Mouse (Mus musculus) heart, embryonic 11.5 days (tissue): ENCODE data around the gene Ky. TPM values are rescaled to one million over a fixed set of nuclear protein-coding genes. Genes with fewer than 3 reads are reported as not detected.

Experiments
- ATAC-seq: fragments of 200-750 bp; cut with Nextera tagmentation; replicated peaks from 2 replicates; pipeline ENCODE4 v1.8.0; 2017; ENCODE audit warnings: moderate library complexity; ENCODE audit not compliant: insufficient number of reproducible peaks, low FRiP score, low TSS enrichment
- H3K27ac ChIP-seq: fragments of 300-500 bp; sonication (generic); 2 replicates; pipeline ENCODE4 v1.5.1; 2014; ENCODE audit warnings: mild to moderate bottlenecking, low read depth, low read length
- H3K27me3 ChIP-seq: fragments of 300-500 bp; sonication (generic); 2 replicates; pipeline ENCODE4 v1.6.1; 2014; ENCODE audit warnings: mild to moderate bottlenecking, low read length, mixed read lengths; ENCODE audit not compliant: control insufficient read depth, insufficient read depth
- H3K36me3 ChIP-seq: fragments of 300-500 bp; sonication (generic); 2 replicates; pipeline ENCODE4 v1.6.1; 2014; ENCODE audit warnings: mild to moderate bottlenecking, low read length, moderate library complexity, mixed read lengths; ENCODE audit not compliant: control insufficient read depth, insufficient read depth
- H3K4me1 ChIP-seq: fragments of 300-500 bp; sonication (generic); 2 replicates; pipeline ENCODE4 v1.6.1; 2014; ENCODE audit warnings: low read length; ENCODE audit not compliant: control insufficient read depth, insufficient read depth
- H3K4me2 ChIP-seq: fragments of 300-500 bp; sonication (generic); 2 replicates; pipeline ENCODE4 v1.6.1; 2014; ENCODE audit warnings: mild to moderate bottlenecking, moderate library complexity
- H3K4me3 ChIP-seq: fragments of 300-500 bp; sonication (generic); 2 replicates; pipeline ENCODE4 v1.5.1; 2014; ENCODE audit warnings: low read depth, low read length
- H3K9ac ChIP-seq: fragments of 300-500 bp; sonication (generic); 2 replicates; pipeline ENCODE4 v1.6.1; 2014; ENCODE audit warnings: mild to moderate bottlenecking, low read depth, low read length, moderate library complexity
- H3K9me3 ChIP-seq: fragments of 300-500 bp; sonication (generic); replicated peaks from 2 replicates; pipeline ENCODE4 v1.6.1; 2016; ENCODE audit warnings: low read length; ENCODE audit not compliant: control insufficient read depth
- WGBS: fragments of 180-500 bp; shearing (Covaris S2); extraction: QIAGEN DNeasy Blood & Tissue Kit; methylation state at CpG from one replicate; pipeline ENCODE4 v1.1.7; 2014; ENCODE audit not compliant: insufficient replicate concordance; 5-methylcytosine and 5-hydroxymethylcytosine counted together
- polyA plus RNA-seq: library from polyadenylated mRNA; unstranded; fragments of >200 nt; fragmentation: Nextera tagmentation; extraction: Ambion mirVana; gene quantifications from 2 replicates; pipeline ENCODE4 v1.2.1, GENCODE M21; 2014

Gene Ky
- polyA plus RNA-seq, 1 experiment from 2014 or later, result 0.27 TPM

DNA sequence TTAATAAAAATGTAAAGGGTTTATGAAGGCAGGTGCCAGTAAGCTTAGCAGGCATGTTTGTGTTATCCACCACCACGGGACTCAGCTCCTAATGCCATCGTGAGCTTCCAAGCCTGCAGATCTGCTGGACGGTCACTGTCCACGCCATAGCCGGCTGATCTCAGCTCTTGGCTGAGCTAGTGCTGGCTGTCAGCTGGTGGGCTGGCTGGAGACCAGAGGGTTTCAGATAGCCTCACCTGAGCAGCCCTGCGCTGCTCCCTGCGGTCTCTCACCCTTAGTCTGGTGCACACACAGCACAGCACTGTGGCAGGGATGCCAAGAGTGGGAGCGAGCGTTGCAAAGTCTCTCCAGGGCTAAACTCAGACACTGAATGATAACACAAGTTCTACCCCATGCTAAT, 12.9 kb downstream of the Ky start:
- H3K27me3 ChIP-seq, result peaks cover 3% of the 10 kb centered on the region; the same call in 1 of the 2 replicates
- H3K9ac ChIP-seq, result no peak overlapping the region
- no peak for ATAC-seq
- no peaks in the 10 kb centered on the region for H3K9me3 ChIP-seq
- H3K36me3 ChIP-seq, result no peaks in the 10 kb centered on the region
- H3K4me1 ChIP-seq, result no peaks in the 10 kb centered on the region
- no peak overlapping the region for H3K4me2 ChIP-seq
- H3K27ac ChIP-seq, result no peak overlapping the region
- 81% methylated on average over 9 of the region's 9 CpGs for WGBS
- H3K4me3 ChIP-seq, result no peak overlapping the region

- Histone ChIP-seq H3K27me3 (no peaks in the 10 kb centered on the region), H3K4me1 (no peaks in the 10 kb centered on the region), H3K36me3 (no peaks in the 10 kb centered on the region), H3K4me2 (no peak overlapping the region), H3K4me3 (no peak overlapping the region), H3K27ac (no peak overlapping the region), H3K9ac (no peak overlapping the region), H3K9me3 (no peaks in the 10 kb centered on the region)
- ATAC-seq, result no peak
- 71% methylated on average over 4 of the region's 4 CpGs for WGBS
These were observed 15.8 kb downstream of the Ky start for GRCm38 (mm10) chr9:102521396-102521795.

DNA sequence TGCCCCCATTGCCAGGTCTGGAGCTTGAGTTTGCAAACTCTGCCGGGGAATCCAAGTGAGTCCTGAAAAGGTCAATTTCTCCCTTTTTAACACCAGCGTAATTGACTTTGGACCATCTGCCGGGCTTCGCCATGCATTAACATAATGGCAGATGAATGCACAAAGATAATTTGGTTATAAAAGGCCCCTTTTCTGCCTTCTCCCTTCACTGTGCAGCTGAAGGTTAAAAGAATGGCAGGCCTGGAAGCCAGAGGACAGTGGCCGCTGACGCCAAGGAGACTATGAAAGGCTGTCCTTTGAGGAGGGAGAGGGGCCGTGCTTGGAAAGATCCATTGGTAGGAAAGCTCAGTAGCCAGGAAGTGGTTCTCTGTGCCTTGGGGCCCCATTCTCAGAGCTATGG, 22.6 kb downstream of the Ky start:
- H3K4me2 ChIP-seq, result no peak overlapping the region
- 86% methylated on average over 7 of the region's 7 CpGs for WGBS
- no peak overlapping the region for H3K4me3 ChIP-seq
- no peak for ATAC-seq
- peaks cover 3% of the 10 kb centered on the region for H3K27me3 ChIP-seq
- no peak overlapping the region for H3K27ac ChIP-seq
- no peaks in the 10 kb centered on the region for H3K36me3 ChIP-seq
- H3K9ac ChIP-seq, result no peak overlapping the region
- no peaks in the 10 kb centered on the region for H3K4me1 ChIP-seq
- no peaks in the 10 kb centered on the region for H3K9me3 ChIP-seq

DNA sequence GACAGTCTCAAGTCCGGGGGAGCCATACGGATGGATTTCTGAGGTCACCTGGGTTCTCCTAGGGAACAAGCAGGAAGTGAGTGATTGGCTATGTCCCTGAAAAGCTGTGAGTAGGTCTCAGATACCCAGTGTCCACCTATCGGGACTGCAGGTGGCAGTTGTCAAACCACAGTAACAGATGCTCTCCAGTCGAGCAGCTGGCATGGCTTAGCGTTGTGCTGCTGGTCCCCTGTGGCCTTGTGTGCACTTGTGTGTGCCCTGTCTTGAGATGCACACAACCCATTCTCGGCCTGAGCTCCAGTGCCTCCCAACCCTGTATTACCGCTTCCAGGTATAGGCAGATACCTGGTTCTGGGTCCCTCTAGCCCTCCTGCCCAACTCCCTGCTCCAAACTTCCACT, 23.0 kb downstream of the Ky start:
- no peaks in the 10 kb centered on the region for H3K36me3 ChIP-seq
- H3K4me1 ChIP-seq, result no peaks in the 10 kb centered on the region
- 80% methylated on average over 7 of the region's 7 CpGs for WGBS
- H3K9me3 ChIP-seq, result no peaks in the 10 kb centered on the region
- H3K27ac ChIP-seq, result no peak overlapping the region
- H3K4me3 ChIP-seq, result no peak overlapping the region
- H3K27me3 ChIP-seq, result peaks cover 3% of the 10 kb centered on the region
- no peak overlapping the region for H3K9ac ChIP-seq
- H3K4me2 ChIP-seq, result no peak overlapping the region
- no peak for ATAC-seq

DNA sequence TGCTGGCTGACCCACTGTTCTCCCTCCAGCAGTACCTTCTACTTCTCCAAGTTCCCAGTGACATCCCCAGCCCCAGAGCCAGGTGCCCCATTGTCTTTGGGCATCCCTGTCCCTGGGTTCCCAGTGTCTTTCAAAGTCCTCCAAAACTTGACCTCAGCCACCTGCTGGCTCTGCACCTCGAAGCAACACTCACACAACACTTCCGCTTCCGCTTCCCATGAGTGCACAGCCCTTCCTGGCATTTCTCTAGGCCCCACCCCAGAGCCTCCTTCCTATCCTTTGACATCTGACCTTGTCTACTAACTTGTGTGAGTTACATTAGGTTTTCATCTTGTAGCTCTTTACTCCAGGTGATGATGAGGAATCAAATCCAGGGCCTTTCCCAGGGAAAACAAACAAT, 23.5 kb downstream of the Ky start:
- peaks cover 3% of the 10 kb centered on the region for H3K27me3 ChIP-seq
- ATAC-seq, result no peak
- H3K4me1 ChIP-seq, result no peaks in the 10 kb centered on the region
- H3K9ac ChIP-seq, result no peak overlapping the region
- H3K4me2 ChIP-seq, result no peak overlapping the region
- H3K27ac ChIP-seq, result no peak overlapping the region
- no peaks in the 10 kb centered on the region for H3K36me3 ChIP-seq
- no peaks in the 10 kb centered on the region for H3K9me3 ChIP-seq
- H3K4me3 ChIP-seq, result no peak overlapping the region
- 72% methylated on average over 3 of the region's 3 CpGs for WGBS

DNA sequence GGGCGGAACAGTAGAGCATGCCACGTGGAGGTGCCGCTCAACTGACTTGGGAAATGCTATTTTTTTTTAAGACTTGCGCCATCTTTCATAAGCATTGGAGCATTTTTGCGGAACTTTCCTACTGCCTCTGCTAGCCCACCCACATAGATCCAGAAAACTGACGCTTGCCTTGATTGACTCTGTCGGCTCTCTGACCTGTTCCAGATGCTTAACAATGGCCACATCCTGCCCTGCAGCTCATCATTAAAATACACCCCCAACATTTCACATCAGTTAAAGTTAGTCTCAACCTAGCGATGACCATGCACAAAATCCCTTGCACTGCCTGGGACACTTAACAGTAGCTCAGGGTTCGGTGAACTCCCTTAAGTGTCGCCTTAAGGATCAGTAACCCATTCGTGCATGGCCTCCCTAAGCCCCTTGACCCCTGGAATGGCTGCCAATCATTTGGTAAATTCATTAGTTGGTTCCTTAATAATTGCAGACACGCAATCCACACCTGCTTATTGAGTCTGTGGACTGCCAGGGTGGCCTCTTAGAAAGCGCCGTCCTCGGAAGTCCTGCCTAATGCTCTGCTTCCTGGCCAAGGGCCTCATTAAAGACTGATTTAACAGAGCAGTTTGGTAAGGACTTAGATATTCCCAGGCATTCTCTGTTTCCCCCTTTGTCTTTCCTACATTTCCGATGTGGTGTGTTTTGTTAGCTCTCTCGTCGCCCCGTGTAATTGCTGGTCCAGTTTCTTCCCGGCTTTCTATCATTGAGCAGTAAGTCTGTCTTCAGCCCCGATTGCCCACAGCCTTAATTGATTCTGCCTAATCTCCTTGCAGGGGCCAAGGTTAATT, 25.7 kb downstream of the Ky start:
- Histone ChIP-seq H3K36me3 (no peaks in the 10 kb centered on the region), H3K27ac (no peak overlapping the region), H3K4me1 (no peaks in the 10 kb centered on the region), H3K4me3 (no peak overlapping the region), H3K9me3 (no peaks in the 10 kb centered on the region), H3K4me2 (no peak overlapping the region), H3K27me3 (peaks cover 3% of the 10 kb centered on the region), H3K9ac (no peak overlapping the region)
- 76% methylated on average over 21 of the region's 21 CpGs for WGBS
- no peak for ATAC-seq

DNA sequence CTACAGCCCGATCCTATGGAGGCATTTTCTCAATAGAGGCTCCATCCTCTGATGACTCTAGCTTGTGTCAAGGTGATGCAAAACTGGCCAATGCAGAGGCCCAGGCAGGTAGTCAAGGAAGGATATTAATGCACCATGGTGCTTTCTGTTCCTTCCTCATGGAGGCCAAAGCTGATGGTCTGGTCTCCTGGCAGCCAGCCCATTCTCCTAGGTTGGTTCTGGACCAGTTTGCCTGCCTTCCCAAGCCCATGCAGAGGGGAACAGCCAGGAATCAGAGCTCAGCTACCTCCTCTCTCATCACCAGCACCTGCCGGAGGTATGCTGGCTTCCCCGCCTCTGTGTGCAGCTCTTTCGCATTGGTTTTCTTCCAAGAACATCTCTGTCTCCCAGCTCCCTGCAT, 31.4 kb downstream of the Ky start:
- Histone ChIP-seq H3K9ac (no peak overlapping the region), H3K4me1 (no peaks in the 10 kb centered on the region), H3K27ac (no peak overlapping the region), H3K36me3 (no peaks in the 10 kb centered on the region), H3K4me2 (no peak overlapping the region), H3K4me3 (no peak overlapping the region), H3K9me3 (no peaks in the 10 kb centered on the region), H3K27me3 (peaks cover 7% of the 10 kb centered on the region)
- WGBS, result 88% methylated on average over 4 of the region's 4 CpGs
- no peak for ATAC-seq

DNA sequence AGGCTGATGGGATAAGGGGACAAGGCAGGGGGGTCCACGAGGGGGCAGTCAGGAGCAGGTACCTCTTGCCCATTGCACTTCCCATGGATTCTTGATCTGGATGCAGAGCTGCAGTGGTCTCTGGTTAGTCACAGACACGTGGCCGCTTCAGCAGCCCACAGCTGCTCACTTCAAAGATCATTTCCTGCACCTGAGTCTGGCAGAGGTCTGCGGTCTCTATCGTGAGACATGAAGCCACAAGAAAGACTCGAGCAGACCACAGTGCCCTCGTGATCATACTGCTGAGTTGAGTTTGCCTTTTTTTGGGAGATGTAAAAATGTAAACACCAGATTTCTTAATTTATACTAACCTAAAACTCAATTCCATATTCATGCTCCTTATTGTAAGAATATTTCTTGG, 34.1 kb downstream of the Ky start:
- H3K4me2 ChIP-seq, result no peak overlapping the region
- peaks cover 20% of the 10 kb centered on the region for H3K27me3 ChIP-seq
- WGBS, result 53% methylated on average over 7 of the region's 7 CpGs
- no peak for ATAC-seq
- H3K36me3 ChIP-seq, result no peaks in the 10 kb centered on the region
- 0 out of 2 replicates have a peak, but pooled peaks cover 9% of the 10 kb centered on the region for H3K4me1 ChIP-seq
- no peak overlapping the region for H3K9ac ChIP-seq
- H3K27ac ChIP-seq, result no peak overlapping the region
- H3K9me3 ChIP-seq, result no peaks in the 10 kb centered on the region
- no peak overlapping the region for H3K4me3 ChIP-seq

DNA sequence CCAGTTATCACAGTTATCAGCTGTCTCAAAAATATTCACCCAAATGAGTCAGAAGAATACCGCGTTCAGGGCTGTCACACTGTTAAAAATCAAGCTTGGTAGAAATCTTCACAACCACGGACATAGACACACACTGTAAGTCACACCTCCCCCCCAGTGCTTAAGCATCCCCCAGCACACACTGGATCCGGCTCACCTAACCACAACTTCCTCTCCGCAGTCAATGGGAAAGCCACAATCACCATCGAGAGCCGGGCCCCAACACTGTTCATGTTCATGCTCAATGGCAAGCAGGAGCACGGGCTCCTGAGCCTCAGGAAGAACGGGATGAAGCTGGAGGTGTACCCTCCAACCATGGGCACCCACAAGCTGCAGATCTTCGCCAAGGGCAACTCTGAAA, 36.1 kb downstream of the Ky start:
- 0 out of 2 replicates have a peak, but pooled peaks cover 9% of the 10 kb centered on the region for H3K4me1 ChIP-seq
- H3K36me3 ChIP-seq, result no peaks in the 10 kb centered on the region
- ATAC-seq, result no peak
- no peak overlapping the region for H3K27ac ChIP-seq
- no peak overlapping the region for H3K9ac ChIP-seq
- no peak overlapping the region for H3K4me2 ChIP-seq
- H3K27me3 ChIP-seq, result peaks cover 33% of the 10 kb centered on the region
- WGBS, result 82% methylated on average over 10 of the region's 10 CpGs
- H3K4me3 ChIP-seq, result no peak overlapping the region
- no peaks in the 10 kb centered on the region for H3K9me3 ChIP-seq
